Mouse (Mus musculus): ENCODE data around the gene Sarm1.

Sarm1 gene

DNA sequence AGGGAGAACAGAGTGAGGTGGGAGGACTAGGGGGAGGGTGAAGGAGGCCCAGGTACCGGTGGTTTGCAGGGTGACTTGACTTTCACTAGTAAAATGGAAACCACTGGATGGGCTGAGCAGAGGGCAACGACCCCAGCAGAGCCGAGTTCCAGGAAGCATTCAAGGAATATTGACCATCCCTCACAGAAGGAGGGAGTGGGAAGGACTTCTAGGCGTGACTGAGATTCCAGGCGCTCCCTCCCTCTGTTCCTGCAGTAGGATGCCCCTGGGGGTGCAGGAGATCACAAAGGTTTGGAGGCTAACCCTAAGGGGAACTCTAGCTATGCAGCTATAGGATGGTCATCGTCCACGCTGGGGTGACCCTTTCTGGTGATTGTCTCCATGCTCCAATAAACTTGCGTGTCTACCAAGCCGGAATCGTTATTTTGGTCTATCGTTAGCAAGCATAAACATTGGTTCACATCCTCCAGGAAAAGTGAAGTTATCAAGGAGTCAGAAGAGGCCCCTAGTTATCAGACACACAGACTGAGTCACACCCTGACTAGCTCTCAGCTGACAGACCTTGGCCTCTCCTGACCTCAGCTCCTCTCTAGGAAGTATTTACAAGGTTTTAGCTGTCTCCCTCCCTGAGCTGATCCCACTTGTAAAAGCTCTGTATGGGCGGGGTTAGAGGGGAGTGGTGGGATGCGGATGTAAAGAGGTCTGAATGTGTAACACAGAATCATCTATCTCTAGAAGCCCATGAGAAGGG lies 34.1 kb downstream of the Sarm1 start:
- DNase-seq (ENCODE audit: low read depth, low spot score), result peak; percentile 64

DNA sequence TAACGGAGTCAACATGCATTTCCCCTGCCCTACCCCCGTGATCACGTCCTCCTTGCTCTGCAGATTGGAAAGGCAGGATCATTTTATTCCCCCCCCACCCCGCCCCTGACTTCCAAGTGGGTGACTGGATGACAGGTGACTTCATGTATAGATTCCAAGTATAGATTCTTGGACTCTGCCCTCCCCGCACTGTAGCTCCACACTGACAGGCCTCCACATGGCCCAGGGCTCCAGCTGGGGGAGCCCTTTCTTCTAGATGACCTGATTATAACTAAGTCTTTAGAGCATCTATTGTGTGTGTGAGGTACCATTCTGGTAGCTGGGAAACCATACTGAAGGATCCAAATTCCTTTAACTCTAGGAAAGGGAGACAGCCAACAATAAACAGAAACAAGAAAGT lies 34.9 kb downstream of the Sarm1 start:
- no peak for DNase-seq (ENCODE audit: low read depth, low spot score)

DNA sequence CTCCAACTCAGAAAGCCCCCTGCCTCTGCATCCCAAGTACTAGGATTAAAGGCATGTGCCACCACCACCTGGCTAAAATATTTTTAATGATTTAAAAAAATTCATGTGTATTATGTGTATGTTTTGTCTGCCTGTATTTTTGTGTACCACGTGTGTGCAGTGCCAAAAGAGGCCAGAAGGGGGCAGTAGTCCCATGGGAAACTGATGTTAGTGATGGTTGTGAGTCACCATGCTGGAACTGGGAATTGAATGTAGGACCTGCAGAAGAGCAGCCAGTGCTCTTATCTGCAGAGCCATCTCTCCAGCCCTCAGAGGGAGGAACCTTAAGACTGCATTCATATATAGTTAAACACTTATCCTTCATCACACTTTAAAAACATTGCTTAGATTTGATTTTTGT lies 35.7 kb downstream of the Sarm1 start:
- peak; percentile 76 for DNase-seq (ENCODE audit: low read depth, low spot score)

DNA sequence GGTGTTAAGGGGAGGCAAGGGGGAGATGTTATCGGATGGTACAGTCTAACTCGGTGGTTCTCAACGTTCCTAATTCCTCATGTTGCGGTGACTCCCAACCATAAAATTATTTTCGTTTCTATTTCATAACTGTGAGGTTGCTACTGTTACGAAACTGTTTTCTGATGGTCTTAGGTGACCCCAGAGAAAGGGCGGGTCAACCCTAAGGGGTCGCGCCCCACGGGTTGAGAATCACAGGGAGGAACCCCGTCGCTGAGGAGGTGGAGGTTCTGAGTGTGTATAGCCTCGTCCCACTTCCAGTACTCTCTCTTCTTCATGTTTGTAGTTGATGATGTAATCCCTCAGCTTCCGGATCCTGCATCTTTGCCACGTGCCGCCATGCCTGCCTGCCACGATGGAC lies 38.8 kb downstream of the Sarm1 start:
- DNase-seq (ENCODE audit: low read depth, low spot score), result no peak

DNA sequence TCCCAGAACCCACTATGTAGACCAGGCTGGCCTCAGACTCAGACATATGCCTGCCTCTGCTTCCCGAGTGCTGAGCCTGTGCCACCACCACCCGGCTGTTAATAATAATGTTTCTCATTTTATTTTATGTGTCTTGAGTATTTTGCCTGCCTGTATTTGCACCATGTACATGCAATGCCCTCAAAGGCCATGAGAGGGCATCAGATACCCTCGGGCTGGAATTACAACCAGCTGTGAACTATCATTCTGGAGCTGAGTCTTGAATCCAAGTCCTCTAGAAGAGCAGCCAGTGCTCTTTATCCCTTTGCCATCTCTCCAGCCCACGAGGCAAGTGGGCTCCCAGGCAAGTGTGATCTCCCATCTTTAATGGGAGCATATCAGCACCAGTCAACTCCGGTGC lies 42.2 kb downstream of the Sarm1 start:
- peak; percentile 83 for DNase-seq (ENCODE audit: low read depth, low spot score)

DNA sequence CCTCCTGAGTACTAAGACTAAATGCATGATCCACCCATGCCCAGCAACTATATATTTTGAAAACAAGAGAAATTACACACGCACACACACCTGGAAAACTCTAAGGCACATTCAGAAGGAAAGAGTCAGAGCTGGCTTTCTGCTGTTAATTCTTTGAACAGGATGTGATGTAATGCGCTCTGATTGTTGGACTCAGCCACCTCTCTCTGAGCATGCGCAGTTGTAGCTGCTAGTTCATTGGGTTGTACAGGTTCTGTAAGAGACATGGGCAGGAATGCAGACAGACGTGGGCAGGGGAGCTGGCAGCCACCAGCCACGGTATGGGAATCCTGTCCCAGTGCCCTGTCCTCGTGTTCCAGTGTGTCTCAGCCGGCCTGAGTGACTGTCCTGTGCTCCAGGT lies 43.3 kb downstream of the Sarm1 start:
- peak; percentile 89 for DNase-seq (ENCODE audit: low read depth, low spot score)

DNA sequence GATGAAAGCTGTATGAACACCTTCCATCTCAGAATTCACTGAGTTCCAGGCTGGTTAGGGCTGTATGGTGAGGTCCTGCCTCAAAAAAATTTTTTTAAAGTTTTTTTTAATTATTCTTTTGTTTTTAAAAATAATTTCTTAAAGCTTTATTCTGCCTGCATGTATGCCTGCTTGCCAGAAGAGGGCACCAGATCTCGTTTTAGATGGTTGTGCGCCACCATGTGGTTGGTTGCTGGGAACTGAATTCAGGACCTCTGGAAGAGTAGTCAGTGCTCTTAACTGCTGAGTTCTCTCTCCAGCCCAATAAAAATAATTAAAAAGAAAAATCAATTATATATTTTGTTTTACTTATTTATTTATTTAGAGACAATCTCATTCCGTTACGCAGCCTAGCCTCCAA lies 43.9 kb downstream of the Sarm1 start:
- peak; percentile 84 for DNase-seq (ENCODE audit: low read depth, low spot score)

DNA sequence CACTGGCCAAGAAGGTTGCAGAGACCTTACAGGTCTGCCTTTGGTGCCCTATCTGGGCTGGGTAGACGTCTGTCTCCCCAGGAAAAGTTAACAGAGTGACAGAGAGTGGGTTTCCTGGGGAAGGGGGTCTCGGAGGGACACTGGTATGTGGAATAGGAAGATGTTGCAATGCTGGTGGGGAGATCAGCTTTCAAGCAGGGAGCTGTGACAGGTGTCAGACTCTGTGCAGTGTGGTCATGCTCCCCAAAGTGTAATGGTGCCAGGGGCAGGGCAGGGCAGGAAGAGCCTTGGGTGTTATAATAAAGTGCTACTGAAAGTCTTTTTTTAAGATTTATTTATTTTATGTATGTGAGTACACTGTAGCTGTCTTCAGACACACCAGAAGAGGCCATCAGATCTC lies 47.2 kb downstream of the Sarm1 start:
- DNase-seq (ENCODE audit: low read depth, low spot score), result no peak

DNA sequence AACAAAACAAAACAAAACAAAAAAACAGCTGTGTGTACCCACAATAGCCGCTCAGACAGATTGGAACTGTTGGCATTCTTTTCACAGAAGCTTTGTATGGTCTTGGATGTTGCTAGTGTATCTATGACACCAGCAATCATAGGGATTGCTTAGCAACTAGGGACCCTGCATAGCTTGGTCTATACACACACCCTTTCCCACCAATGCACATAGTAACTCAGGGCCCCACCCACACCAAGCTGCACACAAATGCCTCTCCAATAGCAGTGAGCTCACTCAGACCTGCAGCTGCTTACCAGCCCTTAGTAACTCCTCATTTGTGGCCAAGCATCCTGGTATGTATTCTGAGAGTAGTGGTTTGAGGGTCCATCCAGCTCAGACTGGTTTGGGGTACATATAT lies 49.3 kb downstream of the Sarm1 start:
- peak; percentile 48 for DNase-seq (ENCODE audit: low read depth, low spot score)

DNA sequence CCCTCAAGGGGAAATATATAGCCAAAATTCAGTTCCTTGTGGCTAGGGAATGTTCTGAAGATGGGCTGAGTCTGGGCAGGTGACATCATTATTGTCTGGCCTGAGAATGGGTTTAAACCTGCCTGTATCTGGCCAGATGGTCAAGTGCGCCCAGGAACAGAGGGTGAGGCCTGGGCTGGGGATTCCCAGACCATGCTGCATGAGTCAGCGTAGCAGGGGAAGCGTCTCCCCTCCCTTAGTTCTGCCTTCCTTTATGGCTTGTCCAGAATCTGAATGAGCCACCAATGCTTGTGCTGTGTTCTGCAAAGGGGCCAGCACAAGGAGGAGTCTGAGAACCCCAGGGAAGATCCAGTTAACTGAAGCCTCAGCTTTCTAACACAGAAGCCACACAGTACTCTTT lies 50.4 kb downstream of the Sarm1 start:
- DNase-seq (ENCODE audit: low read depth, low spot score), result peak; percentile 41

DNA sequence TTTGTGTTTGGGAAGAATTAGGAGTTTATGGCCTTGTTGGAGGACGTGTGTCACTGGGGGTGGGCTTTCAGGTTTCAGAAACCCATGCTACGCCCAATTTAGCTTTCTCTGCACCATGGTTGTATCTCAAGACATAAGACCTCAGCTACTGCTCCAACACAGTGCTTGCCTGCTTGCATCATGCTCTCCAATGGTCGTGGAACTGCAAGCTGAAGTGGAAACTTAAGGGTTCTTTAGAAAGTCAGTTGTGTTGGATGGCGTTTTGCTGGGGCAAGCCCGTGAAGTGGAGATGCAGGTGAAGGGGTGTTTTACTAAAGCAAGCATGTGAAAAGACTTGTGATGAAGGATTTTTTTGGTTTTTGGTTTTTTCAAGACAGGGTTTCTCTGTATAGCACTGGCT lies 54.4 kb downstream of the Sarm1 start:
- no peak for DNase-seq (ENCODE audit: low read depth, low spot score)

DNA sequence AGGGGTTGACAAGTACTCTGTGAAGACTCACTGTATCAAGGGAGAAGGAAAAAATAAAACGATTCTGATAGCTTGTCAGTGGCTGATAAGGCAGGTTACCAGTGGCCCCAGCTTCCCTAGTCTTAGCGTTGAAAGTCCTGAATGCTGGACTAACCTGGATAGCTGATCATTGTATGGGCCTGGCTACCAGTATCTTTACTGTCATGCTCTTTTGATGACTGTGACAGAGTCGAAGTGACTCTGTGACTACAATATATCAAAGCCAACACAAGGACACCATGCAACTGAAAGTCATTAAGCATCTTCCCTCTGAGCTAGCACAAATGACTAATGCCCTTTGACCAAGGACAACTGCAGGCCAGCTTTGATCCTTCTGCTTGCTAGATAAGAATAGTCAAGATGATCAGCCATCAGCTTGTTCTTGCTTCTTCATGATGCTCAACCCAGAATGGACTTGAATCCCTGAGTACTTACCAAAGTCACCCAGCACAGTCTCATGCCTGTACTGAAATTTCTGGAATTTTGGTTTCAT lies 59.1 kb downstream of the Sarm1 start:
- no peak for DNase-seq (ENCODE audit: low read depth, low spot score)

DNA sequence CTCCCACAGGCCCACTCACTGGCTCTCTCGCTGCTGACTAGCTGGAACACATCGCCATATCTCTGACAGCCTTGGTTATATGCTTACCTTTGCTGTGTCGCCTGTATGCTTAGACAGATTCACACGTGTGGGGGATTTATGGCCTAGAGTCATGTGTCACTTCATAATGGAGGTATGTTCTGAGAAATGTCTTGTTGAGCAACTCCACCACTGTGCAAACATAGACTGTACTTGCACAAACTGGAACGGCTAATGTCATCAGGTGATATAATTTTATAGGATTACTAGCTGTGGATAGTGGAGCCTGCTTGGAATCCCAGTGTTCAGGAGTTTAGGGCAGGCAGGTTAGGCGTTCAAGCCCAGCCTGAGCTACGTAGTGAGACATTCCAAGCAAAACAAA lies 60.4 kb downstream of the Sarm1 start:
- no peak for DNase-seq (ENCODE audit: low read depth, low spot score)

DNA sequence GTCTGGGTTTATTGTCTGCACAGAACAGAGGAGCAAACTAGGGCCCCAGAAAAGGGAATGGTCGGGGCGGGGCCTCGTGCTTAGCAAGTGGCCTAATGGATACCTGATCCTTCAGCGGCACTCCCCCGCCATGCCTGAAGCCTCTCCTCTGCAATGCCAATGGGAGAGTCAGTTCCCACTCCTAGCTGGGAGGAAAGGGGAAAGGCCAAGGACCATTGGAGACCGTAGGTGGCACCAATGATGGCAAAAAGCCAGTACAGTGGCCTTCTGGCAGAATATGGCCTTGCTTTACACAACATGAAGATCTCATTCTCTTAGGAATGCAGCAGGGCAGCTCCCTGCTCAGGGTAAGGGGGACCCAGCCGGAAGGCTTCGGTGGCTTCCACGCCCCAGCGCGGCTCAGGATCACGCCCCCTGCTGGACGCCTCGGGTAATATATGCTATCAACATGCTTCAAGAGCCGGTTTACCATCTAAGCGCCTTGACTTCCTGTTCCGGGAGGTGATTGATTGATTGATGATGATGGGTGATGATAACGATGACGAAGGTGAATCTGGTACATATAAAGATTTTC lies 61.7 kb downstream of the Sarm1 start:
- DNase-seq (ENCODE audit: low read depth, low spot score), result peak; percentile 94

DNA sequence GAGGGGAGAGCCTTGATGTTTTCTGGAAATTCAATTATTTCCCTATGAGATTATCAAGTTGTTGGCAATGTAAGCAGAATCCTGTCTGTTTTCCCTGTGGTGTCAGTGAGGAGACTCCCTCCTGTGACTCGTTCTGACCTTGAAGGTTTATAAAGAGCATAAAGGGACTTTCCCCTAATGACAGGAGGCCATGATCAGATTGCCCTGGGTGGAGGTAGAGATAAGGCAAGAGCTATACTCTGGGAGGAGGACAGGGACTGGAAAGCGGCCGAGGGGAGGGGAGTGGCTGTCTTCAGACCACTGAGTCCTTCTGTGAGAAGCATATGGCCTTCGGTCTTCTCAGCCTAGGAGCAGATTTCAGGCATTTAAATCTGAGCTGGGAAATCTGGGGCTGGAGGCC lies 63.5 kb downstream of the Sarm1 start:
- DNase-seq (ENCODE audit: low read depth, low spot score), result no peak

DNA sequence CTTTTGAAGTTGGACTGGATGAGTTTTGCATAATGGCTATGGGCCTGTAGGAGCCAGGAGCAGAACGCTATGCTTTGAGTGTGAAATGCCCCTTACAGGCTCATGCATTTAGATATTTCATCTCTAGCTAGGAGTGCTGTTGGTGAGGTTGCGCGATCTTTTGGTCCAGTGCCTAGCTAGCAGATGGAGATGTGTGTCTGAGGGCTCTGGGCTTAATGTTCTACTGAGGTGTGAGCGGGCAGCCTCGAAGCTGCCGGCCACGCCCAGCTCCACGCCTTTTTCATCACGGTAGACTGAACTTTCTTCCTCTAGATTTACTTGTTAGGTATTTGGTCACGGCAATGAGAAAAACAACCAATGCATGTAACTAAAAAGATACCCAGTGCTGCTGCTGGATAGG lies 66.4 kb downstream of the Sarm1 start:
- DNase-seq (ENCODE audit: low read depth, low spot score), result no peak

DNA sequence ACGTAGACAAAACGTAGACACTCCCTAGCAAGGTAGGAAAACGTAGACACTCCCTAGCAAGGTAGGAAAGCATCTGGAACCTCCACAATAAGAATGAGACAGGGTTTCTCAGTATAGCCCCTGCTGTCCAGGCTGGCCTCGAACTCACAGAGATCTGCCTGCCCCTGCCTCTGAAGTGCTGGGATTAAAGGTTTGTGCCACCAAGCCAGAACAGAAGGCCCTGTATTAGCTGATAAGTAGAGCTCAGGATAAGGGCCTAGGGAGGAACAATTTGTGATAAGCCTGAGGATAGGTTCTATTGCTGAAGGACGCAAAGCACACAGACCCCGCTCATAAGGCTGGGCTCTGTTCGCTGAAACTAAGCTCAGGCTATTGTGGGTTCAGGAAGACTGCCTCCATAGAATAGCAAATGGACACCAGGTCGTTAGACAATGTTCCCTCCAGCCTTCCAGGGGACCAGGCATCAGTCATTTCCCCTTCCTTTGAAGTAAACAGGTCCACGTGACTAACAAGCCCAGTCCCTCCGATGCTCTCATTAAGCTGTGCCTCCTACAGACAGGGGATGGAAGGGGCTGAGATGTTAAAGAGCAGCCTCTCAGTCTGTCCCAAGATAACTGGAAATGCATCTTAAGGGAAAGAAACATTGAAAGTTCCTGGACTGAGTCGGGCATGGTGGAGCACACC lies 67.2 kb downstream of the Sarm1 start:
- DNase-seq (ENCODE audit: low read depth, low spot score), result peak; percentile 52

DNA sequence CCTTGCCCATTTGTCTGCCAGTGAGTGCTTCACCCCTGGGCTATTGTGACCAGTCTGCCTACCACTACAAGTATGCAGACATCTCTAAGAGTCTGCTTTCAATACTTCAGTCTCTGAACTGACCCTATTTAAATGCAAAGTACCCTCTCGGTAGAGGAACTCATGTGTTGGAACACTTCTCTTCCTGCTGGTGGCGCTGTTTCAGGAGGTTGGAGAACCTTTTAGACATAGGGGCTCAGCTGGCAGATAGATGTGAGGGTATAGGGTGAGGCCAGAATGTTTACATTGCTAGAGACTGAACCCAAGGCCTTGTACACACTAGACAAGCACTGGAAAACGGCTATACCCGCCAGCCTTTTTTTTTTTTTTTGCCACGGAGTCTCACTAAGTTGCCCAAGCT lies 69.2 kb downstream of the Sarm1 start:
- peak; percentile 76 for DNase-seq (ENCODE audit: low read depth, low spot score)

DNA sequence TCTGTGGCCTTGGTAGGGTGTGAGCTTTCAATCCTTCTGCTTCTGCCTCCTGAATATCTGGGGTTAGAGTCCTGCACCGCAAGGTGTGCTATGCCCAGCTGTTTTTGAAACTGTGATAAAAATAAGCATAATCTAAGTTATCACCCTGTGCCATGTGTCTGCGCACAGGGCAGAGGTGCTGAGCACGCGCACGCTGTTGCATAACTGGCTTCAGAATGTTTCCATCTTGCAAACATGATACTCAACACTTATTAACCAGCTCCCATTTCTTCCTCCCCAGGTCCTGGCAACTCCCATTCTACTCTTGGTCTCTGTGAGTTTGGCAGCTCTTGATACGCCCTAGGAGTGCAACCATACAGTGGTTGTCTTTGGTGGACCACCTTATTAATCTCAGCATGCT lies 69.9 kb downstream of the Sarm1 start:
- no peak for DNase-seq (ENCODE audit: low read depth, low spot score)

DNA sequence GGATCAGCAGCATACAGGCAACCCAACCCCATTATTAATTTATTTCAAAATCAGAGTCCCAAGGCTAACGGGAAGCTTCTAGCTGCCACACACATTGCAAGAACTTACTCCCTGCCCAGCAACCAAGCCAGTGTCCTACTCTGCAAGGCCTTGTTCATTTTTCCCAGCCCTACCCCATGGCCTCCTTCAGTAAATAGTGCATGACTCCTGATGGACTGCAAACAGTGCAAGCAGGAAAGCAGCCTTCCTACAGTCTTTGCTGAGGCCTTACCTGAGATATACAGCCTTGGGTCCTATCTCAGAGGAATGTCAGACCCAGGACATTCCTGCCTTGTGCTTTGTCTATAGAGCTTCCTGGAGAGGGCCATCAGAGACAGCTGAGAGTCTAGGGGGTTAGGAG lies 72.0 kb downstream of the Sarm1 start:
- DNase-seq (ENCODE audit: low read depth, low spot score), result no peak

DNA sequence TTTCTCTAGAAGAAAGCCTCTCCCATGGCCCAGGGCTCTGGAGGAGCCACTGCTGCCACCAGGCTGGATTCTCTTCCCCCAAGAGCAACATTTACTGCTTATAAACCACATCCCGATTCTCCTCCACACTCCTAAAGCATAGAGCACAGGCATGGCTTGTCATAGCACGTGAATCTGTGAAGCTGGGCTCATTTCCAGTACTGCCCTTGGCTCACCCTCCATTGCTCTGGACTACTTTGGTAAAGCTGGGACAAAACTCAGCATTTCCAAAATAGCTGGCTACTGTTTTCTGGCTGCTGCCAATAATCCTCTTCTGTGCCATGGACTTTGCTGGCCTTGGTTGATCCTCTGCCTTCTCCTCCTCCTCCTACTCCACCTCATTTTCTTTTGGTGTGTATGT lies 73.2 kb downstream of the Sarm1 start:
- DNase-seq (ENCODE audit: low read depth, low spot score), result no peak

Data from ZHBTc4 (cell line).